Mouse (Mus musculus): ENCODE measurements around the gene Slc6a6. TPM values are rescaled to one million over a fixed set of nuclear protein-coding genes. Genes with fewer than 3 reads are reported as not detected.

Slc6a6 gene
- polyA plus RNA-seq, 1 experiment from 2014 or later = 109 TPM

- H3K36me3 ChIP-seq (ENCODE audit: control insufficient read depth, insufficient read depth) = no peaks in the 10 kb centered on the region
- no peak for TF ChIP-seq CTCF (IDR thresholded peaks at IDR 0.05; ENCODE audit: low read depth)
- H3K9ac ChIP-seq (ENCODE audit: low read depth, low read length) = no peak overlapping the region
- no peak for ATAC-seq
- H3K27me3 ChIP-seq (replicated peaks; ENCODE audit: control insufficient read depth, insufficient read depth, low read length) = no peaks in the 10 kb centered on the region
- WGBS = 80% methylated on average over 1 of the region's 1 CpGs
- peaks cover 5% of the 10 kb centered on the region; the same call in 1 of the 2 replicates for H3K4me1 ChIP-seq (replicated peaks; ENCODE audit: control insufficient read depth, insufficient read depth, low read length)
- H3K9me3 ChIP-seq (ENCODE audit: control insufficient read depth) = no peaks in the 10 kb centered on the region
- H3K4me2 ChIP-seq (replicated peaks; ENCODE audit: low read depth) = no peak overlapping the region
- H3K27ac ChIP-seq (ENCODE audit: low read depth, low read length) = no peak overlapping the region
- no peak overlapping the region for H3K4me3 ChIP-seq (ENCODE audit: low read depth, low read length)
Measured at GRCm38 (mm10) chr6:91658288-91658687, 25.6 kb upstream of the Slc6a6 start.

- peak overlapping the region; percentile 73 for H3K27ac ChIP-seq (ENCODE audit: low read depth, low read length)
- peak; percentile 56 for TF ChIP-seq CTCF (IDR thresholded peaks at IDR 0.05; ENCODE audit: low read depth)
- H3K27me3 ChIP-seq (replicated peaks; ENCODE audit: control insufficient read depth, insufficient read depth, low read length) = no peaks in the 10 kb centered on the region
- H3K4me2 ChIP-seq (replicated peaks; ENCODE audit: low read depth) = no peak overlapping the region; the same call in 1 of the 2 replicates
- H3K4me3 ChIP-seq (ENCODE audit: low read depth, low read length) = no peak overlapping the region
- peak; percentile 92 for ATAC-seq
- H3K36me3 ChIP-seq (ENCODE audit: control insufficient read depth, insufficient read depth) = no peaks in the 10 kb centered on the region
- H3K4me1 ChIP-seq (replicated peaks; ENCODE audit: control insufficient read depth, insufficient read depth, low read length) = peaks cover 5% of the 10 kb centered on the region; the same call in 1 of the 2 replicates
- WGBS = 21% methylated on average over 2 of the region's 2 CpGs
- H3K9ac ChIP-seq (ENCODE audit: low read depth, low read length) = no peak overlapping the region
- H3K9me3 ChIP-seq (ENCODE audit: control insufficient read depth) = no peaks in the 10 kb centered on the region
Measured at GRCm38 (mm10) chr6:91659841-91660509, 23.9 kb upstream of the Slc6a6 start.

- H3K4me3 ChIP-seq (ENCODE audit: low read depth, low read length) = no peak overlapping the region
- H3K36me3 ChIP-seq (ENCODE audit: control insufficient read depth, insufficient read depth) = no peaks in the 10 kb centered on the region
- 84% methylated on average over 6 of the region's 6 CpGs for WGBS
- H3K9ac ChIP-seq (ENCODE audit: low read depth, low read length) = no peak overlapping the region
- no peak overlapping the region for H3K27ac ChIP-seq (ENCODE audit: low read depth, low read length)
- ATAC-seq = no peak
- no peaks in the 10 kb centered on the region for H3K9me3 ChIP-seq (ENCODE audit: control insufficient read depth)
- TF ChIP-seq CTCF (IDR thresholded peaks at IDR 0.05; ENCODE audit: low read depth) = no peak; the same call in none of the 2 replicates
- no peak overlapping the region for H3K4me2 ChIP-seq (replicated peaks; ENCODE audit: low read depth)
- H3K27me3 ChIP-seq (replicated peaks; ENCODE audit: control insufficient read depth, insufficient read depth, low read length) = no peaks in the 10 kb centered on the region
- H3K4me1 ChIP-seq (replicated peaks; ENCODE audit: control insufficient read depth, insufficient read depth, low read length) = peaks cover 5% of the 10 kb centered on the region; the same call in 1 of the 2 replicates
Measured at GRCm38 (mm10) chr6:91662301-91662700, 21.6 kb upstream of the Slc6a6 start.

- no peak overlapping the region for H3K27ac ChIP-seq (ENCODE audit: low read depth, low read length)
Measured at GRCm38 (mm10) chr6:91663616-91664015, 20.2 kb upstream of the Slc6a6 start.

GRCm38 (mm10) chr6:91665267-91665666 lies 18.6 kb upstream of the Slc6a6 start:
- H3K27ac ChIP-seq (ENCODE audit: low read depth, low read length) = no peak overlapping the region
- no peaks in the 10 kb centered on the region for H3K36me3 ChIP-seq (ENCODE audit: control insufficient read depth, insufficient read depth)
- H3K4me2 ChIP-seq (replicated peaks; ENCODE audit: low read depth) = no peak overlapping the region
- H3K9me3 ChIP-seq (ENCODE audit: control insufficient read depth) = no peaks in the 10 kb centered on the region
- H3K4me3 ChIP-seq (ENCODE audit: low read depth, low read length) = no peak overlapping the region
- H3K4me1 ChIP-seq (replicated peaks; ENCODE audit: control insufficient read depth, insufficient read depth, low read length) = 0 out of 2 replicates have a peak, but pooled peaks cover under 1% of the 10 kb centered on the region
- no peaks in the 10 kb centered on the region for H3K27me3 ChIP-seq (replicated peaks; ENCODE audit: control insufficient read depth, insufficient read depth, low read length)
- H3K9ac ChIP-seq (ENCODE audit: low read depth, low read length) = no peak overlapping the region
- 67% methylated on average over 6 of the region's 6 CpGs for WGBS
- TF ChIP-seq CTCF (IDR thresholded peaks at IDR 0.05; ENCODE audit: low read depth) = no peak
- ATAC-seq = peak; percentile 50; the same call in 1 of the 2 replicates

More at GRCm38 (mm10) chr6:91663616-91664015, 20.2 kb upstream of the Slc6a6 start:
- Histone ChIP-seq H3K27me3 (replicated peaks; ENCODE audit: control insufficient read depth, insufficient read depth, low read length) (no peaks in the 10 kb centered on the region), H3K4me2 (replicated peaks; ENCODE audit: low read depth) (no peak overlapping the region), H3K4me1 (replicated peaks; ENCODE audit: control insufficient read depth, insufficient read depth, low read length) (peaks cover 5% of the 10 kb centered on the region; the same call in 1 of the 2 replicates), H3K36me3 (ENCODE audit: control insufficient read depth, insufficient read depth) (no peaks in the 10 kb centered on the region), H3K4me3 (ENCODE audit: low read depth, low read length) (no peak overlapping the region), H3K9ac (ENCODE audit: low read depth, low read length) (no peak overlapping the region), H3K9me3 (ENCODE audit: control insufficient read depth) (no peaks in the 10 kb centered on the region)
- no peak for TF ChIP-seq CTCF (IDR thresholded peaks at IDR 0.05; ENCODE audit: low read depth)
- ATAC-seq = no peak
- WGBS = 76% methylated on average over 6 of the region's 6 CpGs

- Histone ChIP-seq H3K4me3 (ENCODE audit: low read depth, low read length) (no peak overlapping the region), H3K9ac (ENCODE audit: low read depth, low read length) (no peak overlapping the region), H3K27me3 (replicated peaks; ENCODE audit: control insufficient read depth, insufficient read depth, low read length) (no peaks in the 10 kb centered on the region), H3K27ac (ENCODE audit: low read depth, low read length) (no peak overlapping the region), H3K4me2 (replicated peaks; ENCODE audit: low read depth) (no peak overlapping the region), H3K9me3 (ENCODE audit: control insufficient read depth) (no peaks in the 10 kb centered on the region), H3K36me3 (ENCODE audit: control insufficient read depth, insufficient read depth) (no peaks in the 10 kb centered on the region), H3K4me1 (replicated peaks; ENCODE audit: control insufficient read depth, insufficient read depth, low read length) (no peaks in the 10 kb centered on the region)
- WGBS = 77% methylated on average over 3 of the region's 3 CpGs
- TF ChIP-seq CTCF (IDR thresholded peaks at IDR 0.05; ENCODE audit: low read depth) = 0 out of 2 replicates have a peak, but pooled peaks have one; percentile 15
- peak; percentile 73 for ATAC-seq
Measured at GRCm38 (mm10) chr6:91665990-91666700, 17.7 kb upstream of the Slc6a6 start.

Data from intestine, postnatal 0 days (tissue).